Mouse (Mus musculus): Measurements from ENCODE around the gene Cers6. TPM values are rescaled to one million over a fixed set of nuclear protein-coding genes. Genes with fewer than 3 reads are reported as not detected.

Cers6 gene
- polyA plus RNA-seq, 1 experiment from 2014 or later = 18.9 TPM

DNA sequence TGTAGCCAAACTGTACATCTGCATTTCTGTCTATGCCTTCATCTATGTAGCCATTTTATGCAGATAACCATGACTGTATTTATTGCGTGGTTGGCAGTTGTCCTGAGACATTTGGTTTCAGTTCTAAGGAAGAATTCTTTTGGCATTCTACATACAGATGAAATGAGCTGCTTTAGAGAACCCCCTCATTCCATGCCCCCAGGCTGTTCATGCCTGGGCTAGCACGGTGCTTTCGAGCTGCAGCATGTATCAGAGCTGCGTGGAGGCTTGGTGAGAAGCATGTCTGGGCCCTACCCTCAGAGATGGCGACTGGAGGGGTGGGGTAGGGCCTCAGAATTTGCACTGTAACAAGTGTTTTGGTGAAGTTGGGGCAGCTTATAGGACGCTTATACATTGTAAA lies 64.3 kb downstream of the Cers6 start:
- no peak overlapping the region for H3K4me2 ChIP-seq
- ATAC-seq (ENCODE audit: extremely low read depth, insufficient number of reproducible peaks, low FRiP score, low TSS enrichment) = no peak
- H3K9ac ChIP-seq = no peak overlapping the region
- H3K36me3 ChIP-seq = no peaks in the 10 kb centered on the region
- 85% methylated on average over 6 of the region's 6 CpGs for WGBS
- no peaks in the 10 kb centered on the region for H3K27me3 ChIP-seq (replicated peaks)
- no peak overlapping the region for H3K27ac ChIP-seq (replicated peaks)
- no peaks in the 10 kb centered on the region for H3K9me3 ChIP-seq
- peaks cover 3% of the 10 kb centered on the region; the same call in 1 of the 2 replicates for H3K4me1 ChIP-seq
- no peak overlapping the region for H3K4me3 ChIP-seq

GRCm38 (mm10) chr2:68926913-68927790 lies 65.9 kb downstream of the Cers6 start:
- H3K4me3 ChIP-seq = no peak overlapping the region
- H3K27me3 ChIP-seq (replicated peaks) = no peaks in the 10 kb centered on the region
- 82% methylated on average over 10 of the region's 10 CpGs for WGBS
- no peak overlapping the region for H3K27ac ChIP-seq (replicated peaks)
- no peak overlapping the region for H3K4me2 ChIP-seq
- H3K9me3 ChIP-seq = no peaks in the 10 kb centered on the region
- no peak overlapping the region for H3K9ac ChIP-seq
- ATAC-seq (ENCODE audit: extremely low read depth, insufficient number of reproducible peaks, low FRiP score, low TSS enrichment) = no peak
- peaks cover 6% of the 10 kb centered on the region for H3K4me1 ChIP-seq
- no peaks in the 10 kb centered on the region for H3K36me3 ChIP-seq

GRCm38 (mm10) chr2:68932240-68932639 lies 71.0 kb downstream of the Cers6 start:
- H3K4me1 ChIP-seq = peaks cover 48% of the 10 kb centered on the region
- no peaks in the 10 kb centered on the region for H3K27me3 ChIP-seq (replicated peaks)
- no peak for ATAC-seq (ENCODE audit: extremely low read depth, insufficient number of reproducible peaks, low FRiP score, low TSS enrichment)
- H3K36me3 ChIP-seq = peaks cover 1% of the 10 kb centered on the region; the same call in 1 of the 2 replicates
- H3K9ac ChIP-seq = no peak overlapping the region
- H3K4me2 ChIP-seq = no peak overlapping the region
- H3K27ac ChIP-seq (replicated peaks) = no peak overlapping the region
- H3K9me3 ChIP-seq = no peaks in the 10 kb centered on the region
- 70% methylated on average over 4 of the region's 4 CpGs for WGBS
- H3K4me3 ChIP-seq = no peak overlapping the region

GRCm38 (mm10) chr2:68932656-68933055 lies 71.4 kb downstream of the Cers6 start:
- Histone ChIP-seq H3K4me2 (no peak overlapping the region), H3K4me3 (no peak overlapping the region), H3K9ac (no peak overlapping the region)

GRCm38 (mm10) chr2:68934651-68935050 lies 73.4 kb downstream of the Cers6 start:
- 9% methylated on average over 6 of the region's 6 CpGs for WGBS
- H3K4me2 ChIP-seq = peak overlapping the region; percentile 39

More at GRCm38 (mm10) chr2:68932656-68933055, 71.4 kb downstream of the Cers6 start:
- 75% methylated on average over 4 of the region's 4 CpGs for WGBS
- H3K27ac ChIP-seq (replicated peaks) = no peak overlapping the region
- ATAC-seq (ENCODE audit: extremely low read depth, insufficient number of reproducible peaks, low FRiP score, low TSS enrichment) = no peak
- H3K27me3 ChIP-seq (replicated peaks) = no peaks in the 10 kb centered on the region
- peaks cover 5% of the 10 kb centered on the region for H3K36me3 ChIP-seq
- peaks cover 50% of the 10 kb centered on the region for H3K4me1 ChIP-seq
- no peaks in the 10 kb centered on the region for H3K9me3 ChIP-seq

DNA sequence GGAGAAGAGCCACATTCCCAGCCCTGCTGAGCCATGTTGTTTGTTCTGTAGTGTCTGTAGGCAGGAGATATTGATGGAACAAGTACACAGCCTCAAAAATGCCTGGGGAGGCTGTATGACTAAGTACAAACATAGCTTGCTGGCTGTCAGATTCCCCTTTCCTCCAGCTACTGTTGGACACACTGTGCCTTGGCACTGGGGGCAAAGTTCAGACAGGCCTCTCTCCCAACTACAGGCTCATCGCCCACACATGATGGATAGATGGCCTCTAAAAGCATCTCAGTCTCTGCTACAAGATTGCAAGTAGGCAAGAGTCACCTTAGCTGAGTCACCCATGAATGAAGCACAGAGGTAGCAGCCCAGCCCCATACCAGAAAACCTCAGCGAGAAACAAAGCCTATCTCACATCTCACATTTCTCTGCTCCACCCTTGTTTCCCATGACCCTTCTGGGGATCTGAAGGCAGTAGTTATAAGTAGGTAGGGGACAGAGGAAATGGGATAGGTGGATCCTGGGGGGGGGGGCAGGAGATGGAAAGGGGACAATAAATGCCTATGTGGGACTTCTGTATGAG lies 74.6 kb downstream of the Cers6 start:
- Histone ChIP-seq H3K4me3 (no peak overlapping the region), H3K27ac (replicated peaks) (peak overlapping the region; percentile 57), H3K9me3 (no peaks in the 10 kb centered on the region), H3K9ac (no peak overlapping the region), H3K27me3 (replicated peaks) (no peaks in the 10 kb centered on the region), H3K4me2 (no peak overlapping the region), H3K36me3 (peaks cover 5% of the 10 kb centered on the region), H3K4me1 (peaks cover 47% of the 10 kb centered on the region)
- no peak for ATAC-seq (ENCODE audit: extremely low read depth, insufficient number of reproducible peaks, low FRiP score, low TSS enrichment)
- WGBS = 74% methylated on average over 2 of the region's 2 CpGs

More at GRCm38 (mm10) chr2:68934651-68935050, 73.4 kb downstream of the Cers6 start:
- Histone ChIP-seq H3K36me3 (peaks cover 5% of the 10 kb centered on the region), H3K27ac (replicated peaks) (peak overlapping the region; percentile 57), H3K9me3 (no peaks in the 10 kb centered on the region), H3K27me3 (replicated peaks) (no peaks in the 10 kb centered on the region), H3K4me3 (no peak overlapping the region), H3K9ac (no peak overlapping the region), H3K4me1 (peaks cover 47% of the 10 kb centered on the region)
- peak; percentile 88 for ATAC-seq (ENCODE audit: extremely low read depth, insufficient number of reproducible peaks, low FRiP score, low TSS enrichment)

DNA sequence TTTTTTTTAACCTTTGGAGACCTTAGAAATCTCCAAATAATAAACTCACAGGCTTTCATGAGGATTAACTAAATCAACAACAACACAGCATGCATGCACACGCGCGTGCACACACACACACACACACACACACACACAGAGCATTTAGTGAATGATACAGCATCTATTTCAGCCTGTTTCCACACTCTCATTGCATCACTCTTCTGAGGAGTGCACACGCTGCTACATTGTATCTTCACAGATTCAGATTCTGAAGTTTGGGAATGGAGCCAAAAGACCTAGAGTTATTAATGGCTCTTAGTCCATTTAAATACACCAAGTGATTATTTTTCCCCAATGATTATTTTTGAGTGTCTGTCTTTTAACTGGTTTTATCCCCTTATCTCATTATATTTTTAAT lies 75.5 kb downstream of the Cers6 start:
- Histone ChIP-seq H3K27ac (replicated peaks) (no peak overlapping the region), H3K9ac (no peak overlapping the region), H3K4me1 (peaks cover 45% of the 10 kb centered on the region), H3K9me3 (peaks cover 2% of the 10 kb centered on the region; the same call in 1 of the 2 replicates), H3K27me3 (replicated peaks) (no peaks in the 10 kb centered on the region), H3K4me3 (no peak overlapping the region), H3K36me3 (peaks cover 12% of the 10 kb centered on the region), H3K4me2 (no peak overlapping the region)
- 79% methylated on average over 4 of the region's 4 CpGs for WGBS
- ATAC-seq (ENCODE audit: extremely low read depth, insufficient number of reproducible peaks, low FRiP score, low TSS enrichment) = no peak

- Histone ChIP-seq H3K36me3 (peaks cover 12% of the 10 kb centered on the region), H3K27ac (replicated peaks) (no peak overlapping the region), H3K4me2 (no peak overlapping the region), H3K9ac (no peak overlapping the region), H3K4me3 (no peak overlapping the region), H3K9me3 (peaks cover 2% of the 10 kb centered on the region; the same call in 1 of the 2 replicates), H3K27me3 (replicated peaks) (no peaks in the 10 kb centered on the region), H3K4me1 (peaks cover 42% of the 10 kb centered on the region)
- ATAC-seq (ENCODE audit: extremely low read depth, insufficient number of reproducible peaks, low FRiP score, low TSS enrichment) = no peak
- 90% methylated on average over 3 of the region's 3 CpGs for WGBS
Measured at GRCm38 (mm10) chr2:68937833-68938232, 76.6 kb downstream of the Cers6 start.

DNA sequence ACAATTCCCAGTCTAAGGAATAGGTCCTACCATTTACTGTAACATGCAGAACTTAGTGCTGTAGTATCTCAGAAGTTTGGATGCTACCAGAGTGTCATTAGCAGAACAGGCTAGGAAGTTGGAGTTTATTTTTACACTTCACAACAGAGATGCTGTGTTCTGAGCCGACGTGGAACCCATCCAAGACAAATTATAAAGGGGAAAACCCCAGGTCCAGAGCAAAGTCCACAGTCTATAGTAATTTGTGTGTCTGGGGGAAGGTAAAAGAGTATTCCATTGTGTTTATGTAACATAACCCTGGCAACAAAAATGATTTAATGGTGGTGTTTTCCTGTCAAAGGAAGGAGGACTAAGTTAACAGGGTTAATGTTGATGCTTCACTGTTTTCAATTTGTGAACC lies 83.7 kb downstream of the Cers6 start:
- H3K9ac ChIP-seq = no peak overlapping the region
- H3K9me3 ChIP-seq = peaks cover 2% of the 10 kb centered on the region; the same call in 1 of the 2 replicates
- no peaks in the 10 kb centered on the region for H3K27me3 ChIP-seq (replicated peaks)
- no peak overlapping the region for H3K4me3 ChIP-seq
- no peak overlapping the region for H3K4me2 ChIP-seq
- peaks cover 37% of the 10 kb centered on the region for H3K4me1 ChIP-seq
- no peak for ATAC-seq (ENCODE audit: extremely low read depth, insufficient number of reproducible peaks, low FRiP score, low TSS enrichment)
- no peak overlapping the region for H3K27ac ChIP-seq (replicated peaks)
- 45% methylated on average over 2 of the region's 2 CpGs for WGBS
- peaks cover 15% of the 10 kb centered on the region for H3K36me3 ChIP-seq

GRCm38 (mm10) chr2:68945976-68946375 lies 84.7 kb downstream of the Cers6 start:
- Histone ChIP-seq H3K27me3 (replicated peaks) (no peaks in the 10 kb centered on the region), H3K27ac (replicated peaks) (peak overlapping the region; percentile 9; the same call in 1 of the 2 replicates), H3K9ac (no peak overlapping the region), H3K9me3 (peaks cover 2% of the 10 kb centered on the region; the same call in 1 of the 2 replicates), H3K4me3 (no peak overlapping the region), H3K36me3 (peaks cover 21% of the 10 kb centered on the region), H3K4me2 (no peak overlapping the region), H3K4me1 (peaks cover 43% of the 10 kb centered on the region)
- ATAC-seq (ENCODE audit: extremely low read depth, insufficient number of reproducible peaks, low FRiP score, low TSS enrichment) = no peak
- WGBS = 48% methylated on average over 2 of the region's 2 CpGs

GRCm38 (mm10) chr2:68946819-68947218 lies 85.6 kb downstream of the Cers6 start:
- Histone ChIP-seq H3K4me1 (peaks cover 43% of the 10 kb centered on the region), H3K27me3 (replicated peaks) (no peaks in the 10 kb centered on the region), H3K4me3 (no peak overlapping the region), H3K36me3 (peaks cover 22% of the 10 kb centered on the region), H3K9ac (no peak overlapping the region), H3K9me3 (peaks cover under 1% of the 10 kb centered on the region; the same call in 1 of the 2 replicates), H3K4me2 (no peak overlapping the region), H3K27ac (replicated peaks) (no peak overlapping the region)
- ATAC-seq (ENCODE audit: extremely low read depth, insufficient number of reproducible peaks, low FRiP score, low TSS enrichment) = no peak
- 76% methylated on average over 5 of the region's 5 CpGs for WGBS
